Mouse (Mus musculus): ENCODE measurements around the gene Grm1. TPM values are rescaled to one million over a fixed set of nuclear protein-coding genes. Genes with fewer than 3 reads are reported as not detected.

Grm1 gene
- 0.06 TPM for polyA plus RNA-seq (2014; fragmentation: Illumina TruSeq; extraction: RNeasy Lipid Tissue Mini Kit (QIAGEN cat#74804))

DNA sequence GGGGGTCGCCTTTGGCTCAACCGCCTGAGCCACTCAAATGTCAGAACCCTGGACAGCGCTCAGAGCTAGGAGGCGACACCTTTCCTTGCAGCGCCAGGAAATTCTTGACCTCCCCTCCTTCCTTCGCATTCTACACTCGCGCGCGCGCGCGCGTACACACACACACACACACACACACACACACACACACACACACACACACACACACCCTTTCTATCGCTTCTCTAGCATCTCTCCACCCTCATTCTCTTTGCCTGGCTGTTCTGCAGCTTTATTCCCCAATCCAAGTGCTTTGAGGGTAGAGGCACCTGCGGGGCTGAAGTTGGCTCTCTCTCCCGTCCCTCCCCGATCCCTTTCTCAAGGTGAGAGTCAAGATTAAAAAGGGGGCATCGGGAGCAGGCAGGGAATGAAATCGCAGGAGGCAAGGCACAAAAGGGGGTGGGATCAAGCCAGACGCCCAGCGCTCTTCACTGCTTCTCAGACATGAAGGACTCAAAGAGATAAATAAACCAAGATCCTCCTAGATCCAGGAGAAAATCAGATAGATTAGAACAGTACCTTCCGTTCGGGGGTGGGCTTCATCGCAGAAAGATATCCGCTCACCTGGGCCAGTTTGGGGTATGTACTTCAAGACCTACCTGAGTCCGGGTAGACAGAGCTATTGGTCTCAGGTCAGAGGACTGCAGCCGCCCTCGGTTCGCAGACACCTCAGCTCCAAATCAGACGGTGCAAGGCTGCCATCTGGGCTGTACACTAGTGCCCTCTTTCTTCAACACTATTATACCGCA is at the start of gene Grm1:
Gene Grm1 (minus strand): TSS at position 746 of the 788 bp plus-strand sequence.

DNA sequence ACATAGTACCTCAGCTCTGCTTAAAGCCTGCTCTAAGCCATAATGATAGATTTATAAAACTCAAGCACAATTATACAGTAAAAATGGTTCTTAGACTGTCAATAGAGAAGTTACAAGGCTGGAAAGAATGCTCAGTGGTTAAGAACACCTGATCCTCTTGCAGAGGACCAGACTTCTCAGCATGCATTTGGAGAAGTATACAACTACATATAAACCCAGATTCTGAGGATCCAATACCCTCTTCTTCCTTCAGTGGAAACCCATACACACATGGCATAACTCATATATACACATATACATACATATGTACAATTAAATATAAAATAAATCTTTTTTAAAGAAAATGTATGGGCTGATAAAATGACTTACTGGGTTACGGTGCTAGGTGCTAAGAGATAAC is 401.1 kb downstream of the Grm1 start, which contains the start of gene Gm10944:
Gene Gm10944 (plus strand): TSS at position 301 of the 400 bp plus-strand sequence.

Other genes with a start within 250 kb of the Grm1 start
- 38.1 TPM for gene Shprh, start 67.1 kb upstream of the Grm1 start, polyA plus RNA-seq (2014; fragmentation: Illumina TruSeq; extraction: RNeasy Lipid Tissue Mini Kit (QIAGEN cat#74804))
- 65.6 TPM for gene Fbxo30, start 199.0 kb upstream of the Grm1 start, polyA plus RNA-seq (2014; fragmentation: Illumina TruSeq; extraction: RNeasy Lipid Tissue Mini Kit (QIAGEN cat#74804))